Mouse (Mus musculus): ENCODE measurements around the gene Prss12. TPM values are rescaled to one million over a fixed set of nuclear protein-coding genes. Genes with fewer than 3 reads are reported as not detected.

Gene Prss12
- polyA plus RNA-seq, 1 experiment from 2014 or later, result 13.9 TPM

- no peak for ATAC-seq (ENCODE audit: low FRiP score, low read depth)
Observed at GRCm38 (mm10) chr3:123555254-123555865, 108.6 kb downstream of the Prss12 start.

More at GRCm38 (mm10) chr3:123555254-123555865, 108.6 kb downstream of the Prss12 start:
- no peak overlapping the region for H3K4me2 ChIP-seq (replicated peaks)
- no peaks in the 10 kb centered on the region for H3K9me3 ChIP-seq
- H3K27me3 ChIP-seq, result no peaks in the 10 kb centered on the region
- H3K4me3 ChIP-seq, result no peak overlapping the region
- no peak overlapping the region for H3K27ac ChIP-seq (replicated peaks)
- H3K4me1 ChIP-seq, result no peaks in the 10 kb centered on the region
- 91% methylated on average over 7 of the region's 7 CpGs for WGBS
- H3K36me3 ChIP-seq, result peaks cover 11% of the 10 kb centered on the region; the same call in 1 of the 2 replicates
- no peak overlapping the region for H3K9ac ChIP-seq (replicated peaks)

Other genes starting within 250 kb of the Prss12 start
- gene Synpo2, start 210.8 kb upstream of the Prss12 start, polyA plus RNA-seq (2016; fragmentation: Nextera tagmentation; extraction: Ambion mirVana), result 4.7 and 5.4 TPM in 2 replicates
- 20.0 and 23.4 TPM in 2 replicates for gene Sec24d, start 179.5 kb upstream of the Prss12 start, polyA plus RNA-seq (2016; fragmentation: Nextera tagmentation; extraction: Ambion mirVana)
- 37.5 and 38.2 TPM in 2 replicates for gene Mettl14, start 60.8 kb upstream of the Prss12 start, polyA plus RNA-seq (2016; fragmentation: Nextera tagmentation; extraction: Ambion mirVana)
- gene Ndst3, start 243.9 kb downstream of the Prss12 start, polyA plus RNA-seq (2016; fragmentation: Nextera tagmentation; extraction: Ambion mirVana), result 23.5 and 24.1 TPM in 2 replicates